Mouse (Mus musculus) hindbrain, postnatal 0 days (tissue): ENCODE measurements at regions not wholly inside any gene's neighbourhood (a gene's known extent, or its start where the extent isn't known, plus 50 kb on each side); places are given as distances from the start of the nearest gene placed in this dataset.
A peak's percentile ranks its signal among the peaks of the same experiment; 100 is the strongest.

ENCODE experiments used
- ATAC-seq: fragments of 200-750 bp; cut with Nextera tagmentation; 2 replicates; pipeline ENCODE4 v1.8.0; 2017; ENCODE audit warnings: mild to moderate bottlenecking, moderate TSS enrichment, moderate library complexity
- DNase-seq: peaks from one replicate; pipeline ENCODE4 v3.0.0-alpha.2; 2015; ENCODE audit warnings: low spot score
- H3K27ac ChIP-seq: fragments of 300-500 bp; sonication (generic); 2 replicates; pipeline ENCODE4 v1.5.1; 2014; ENCODE audit warnings: mild to moderate bottlenecking
- H3K27me3 ChIP-seq: fragments of 300-500 bp; sonication (generic); 2 replicates; pipeline ENCODE4 v1.6.1; 2014; ENCODE audit warnings: low read length, mixed read lengths; ENCODE audit not compliant: insufficient read depth
- H3K36me3 ChIP-seq: fragments of 300-500 bp; sonication (generic); 2 replicates; pipeline ENCODE4 v1.6.1; 2014; ENCODE audit warnings: low read length, mixed read lengths; ENCODE audit not compliant: insufficient read depth
- H3K4me1 ChIP-seq: fragments of 300-500 bp; sonication (generic); 2 replicates; pipeline ENCODE4 v1.6.1; 2014; ENCODE audit warnings: antibody characterized with exemption, low read length, mixed read lengths; ENCODE audit not compliant: insufficient read depth
- H3K4me2 ChIP-seq: fragments of 300-500 bp; sonication (generic); 2 replicates; pipeline ENCODE4 v1.6.1; 2014; ENCODE audit warnings: low read depth, mild to moderate bottlenecking, low read length, moderate library complexity, mixed read lengths
- H3K4me3 ChIP-seq: fragments of 300-500 bp; sonication (generic); 2 replicates; pipeline ENCODE4 v1.5.1; 2014; ENCODE audit warnings: low read length
- H3K9ac ChIP-seq: fragments of 300-500 bp; sonication (generic); replicated peaks from 2 replicates; pipeline ENCODE4 v1.6.1; 2014; ENCODE audit warnings: mild to moderate bottlenecking, low read length, moderate library complexity, mixed read lengths
- H3K9me3 ChIP-seq: fragments of 300-500 bp; sonication (generic); 2 replicates; pipeline ENCODE4 v1.6.1; 2016; ENCODE audit warnings: low read length, mixed read lengths
- CTCF ChIP-seq: IDR thresholded peaks from 2 replicates; pipeline ENCODE4 v1.5.1; 2016; ENCODE audit warnings: antibody characterized with exemption, control low read depth, low read depth
- WGBS: fragments of 180-500 bp; shearing (Covaris S2); extraction: QIAGEN DNeasy Blood & Tissue Kit; methylation state at CpG from one replicate; pipeline ENCODE4 v1.1.7; 2014; 5-methylcytosine and 5-hydroxymethylcytosine counted together

- Histone ChIP-seq H3K36me3 (no peaks in the 10 kb centered on the region), H3K27me3 (no peaks in the 10 kb centered on the region), H3K4me3 (no peak overlapping the region), H3K4me1 (peaks cover 13% of the 10 kb centered on the region), H3K27ac (no peak overlapping the region), H3K9me3 (no peaks in the 10 kb centered on the region), H3K9ac (no peak overlapping the region), H3K4me2 (no peak overlapping the region)
- 63% methylated on average over 7 of the region's 7 CpGs for WGBS
- no peak for ATAC-seq
- no peak for DNase-seq
- no peak for TF ChIP-seq CTCF
Measured at GRCm38 (mm10) chr4:54332261-54332660, 506.4 kb downstream of the Tmem38b start.

GRCm38 (mm10) chr4:54338556-54338955, 512.7 kb downstream of the Tmem38b start:
- no peaks in the 10 kb centered on the region for H3K4me1 ChIP-seq
- TF ChIP-seq CTCF = no peak
- 51% methylated on average over 1 of the region's 1 CpGs for WGBS
- DNase-seq (no peak), ATAC-seq (no peak)
- H3K4me2 ChIP-seq = no peak overlapping the region
- H3K27ac ChIP-seq = no peak overlapping the region
- H3K36me3 ChIP-seq = no peaks in the 10 kb centered on the region
- no peak overlapping the region for H3K4me3 ChIP-seq
- H3K27me3 ChIP-seq = no peaks in the 10 kb centered on the region
- H3K9me3 ChIP-seq = no peaks in the 10 kb centered on the region
- no peak overlapping the region for H3K9ac ChIP-seq

- Histone ChIP-seq H3K36me3 (no peaks in the 10 kb centered on the region), H3K4me2 (no peak overlapping the region), H3K27me3 (no peaks in the 10 kb centered on the region), H3K9ac (no peak overlapping the region), H3K4me1 (no peaks in the 10 kb centered on the region), H3K9me3 (no peaks in the 10 kb centered on the region), H3K27ac (no peak overlapping the region), H3K4me3 (no peak overlapping the region)
- DNase-seq (no peak), ATAC-seq (no peak)
- TF ChIP-seq CTCF = no peak
- 97% methylated on average over 1 of the region's 1 CpGs for WGBS
Measured at GRCm38 (mm10) chr4:54340106-54340505, 514.3 kb downstream of the Tmem38b start.

GRCm38 (mm10) chr4:54353657-54354390, 528.0 kb downstream of the Tmem38b start:
- H3K9ac ChIP-seq = no peak overlapping the region
- no peaks in the 10 kb centered on the region for H3K4me1 ChIP-seq
- DNase-seq = no peak
- no peak for TF ChIP-seq CTCF
- no peak overlapping the region for H3K27ac ChIP-seq
- H3K27me3 ChIP-seq = no peaks in the 10 kb centered on the region
- H3K9me3 ChIP-seq = no peaks in the 10 kb centered on the region
- 52% methylated on average over 8 of the region's 8 CpGs for WGBS
- no peak overlapping the region for H3K4me3 ChIP-seq
- no peak for ATAC-seq
- no peak overlapping the region for H3K4me2 ChIP-seq
- H3K36me3 ChIP-seq = no peaks in the 10 kb centered on the region

GRCm38 (mm10) chr4:54354391-54354726, 528.5 kb downstream of the Tmem38b start:
- H3K9me3 ChIP-seq = no peaks in the 10 kb centered on the region
- H3K4me1 ChIP-seq = no peaks in the 10 kb centered on the region
- DNase-seq (peak; percentile 53), ATAC-seq (peak; percentile 29; the same call in 1 of the 2 replicates)
- H3K4me2 ChIP-seq = no peak overlapping the region
- WGBS = 11% methylated on average over 4 of the region's 4 CpGs
- no peak overlapping the region for H3K27ac ChIP-seq
- H3K4me3 ChIP-seq = no peak overlapping the region
- H3K36me3 ChIP-seq = no peaks in the 10 kb centered on the region
- H3K27me3 ChIP-seq = no peaks in the 10 kb centered on the region
- no peak overlapping the region for H3K9ac ChIP-seq
- no peak for TF ChIP-seq CTCF

- ATAC-seq (no peak), DNase-seq (no peak)
- TF ChIP-seq CTCF = no peak
- Histone ChIP-seq H3K4me2 (no peak overlapping the region), H3K27ac (no peak overlapping the region), H3K4me1 (no peaks in the 10 kb centered on the region), H3K36me3 (no peaks in the 10 kb centered on the region), H3K9ac (no peak overlapping the region), H3K27me3 (no peaks in the 10 kb centered on the region), H3K9me3 (no peaks in the 10 kb centered on the region), H3K4me3 (no peak overlapping the region)
- 44% methylated on average over 7 of the region's 7 CpGs for WGBS
Measured at GRCm38 (mm10) chr4:54355381-54356040, 529.7 kb downstream of the Tmem38b start.

GRCm38 (mm10) chr4:54356041-54356427, 530.2 kb downstream of the Tmem38b start:
- Histone ChIP-seq H3K9me3 (no peaks in the 10 kb centered on the region), H3K36me3 (no peaks in the 10 kb centered on the region), H3K27me3 (no peaks in the 10 kb centered on the region), H3K4me1 (no peaks in the 10 kb centered on the region), H3K4me3 (no peak overlapping the region), H3K27ac (no peak overlapping the region), H3K4me2 (no peak overlapping the region), H3K9ac (no peak overlapping the region)
- no peak for ATAC-seq
- no peak for DNase-seq
- 93% methylated on average over 2 of the region's 2 CpGs for WGBS
- no peak for TF ChIP-seq CTCF
